Mouse (Mus musculus): ENCODE measurements at regions not wholly inside any gene's neighbourhood (a gene's known extent, or its start where the extent isn't known, plus 50 kb on each side); places are given as distances from the start of the nearest gene placed in this dataset.

DNA sequence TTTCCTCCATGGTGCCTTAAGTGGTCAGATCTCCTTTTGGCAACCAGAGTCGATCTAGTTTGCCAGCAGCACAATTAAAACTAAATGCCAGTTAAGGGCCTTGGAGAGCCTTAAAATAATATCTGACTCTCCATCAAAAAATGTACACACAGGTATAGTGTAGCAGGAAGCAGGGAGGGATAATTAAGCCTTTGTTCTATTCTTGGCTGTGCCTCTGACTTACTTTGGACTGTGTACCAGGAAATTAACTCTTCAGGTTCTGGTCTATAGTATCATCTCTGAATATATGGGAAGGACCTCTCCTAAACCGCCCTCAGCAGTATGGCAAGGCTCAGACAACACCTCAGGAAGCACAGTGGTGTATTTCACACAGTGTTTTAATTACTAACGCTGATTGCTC, 133.0 kb downstream of the Erv3 start:
- no peaks in the 10 kb centered on the region for H3K36me3 ChIP-seq (ENCODE audit: insufficient read depth, low read length)
- no peaks in the 10 kb centered on the region for H3K27me3 ChIP-seq (ENCODE audit: insufficient read depth, low read length)
- peaks cover 11% of the 10 kb centered on the region for H3K9me3 ChIP-seq (ENCODE audit: low read length)
- no peaks in the 10 kb centered on the region for H3K4me1 ChIP-seq (replicated peaks; ENCODE audit: low read depth, low read length)
- no peak overlapping the region for H3K4me3 ChIP-seq (replicated peaks; ENCODE audit: low read length)
- no peak for TF ChIP-seq CTCF (conservative IDR thresholded peaks at IDR 0.05; ENCODE audit: low read length)
- TF ChIP-seq POU5F1 (IDR thresholded peaks at IDR 0.05; ENCODE audit: borderline replicate concordance, low read length) = no peak
- no peak for TF ChIP-seq NANOG (IDR thresholded peaks at IDR 0.05; ENCODE audit: borderline replicate concordance, low read length)

DNA sequence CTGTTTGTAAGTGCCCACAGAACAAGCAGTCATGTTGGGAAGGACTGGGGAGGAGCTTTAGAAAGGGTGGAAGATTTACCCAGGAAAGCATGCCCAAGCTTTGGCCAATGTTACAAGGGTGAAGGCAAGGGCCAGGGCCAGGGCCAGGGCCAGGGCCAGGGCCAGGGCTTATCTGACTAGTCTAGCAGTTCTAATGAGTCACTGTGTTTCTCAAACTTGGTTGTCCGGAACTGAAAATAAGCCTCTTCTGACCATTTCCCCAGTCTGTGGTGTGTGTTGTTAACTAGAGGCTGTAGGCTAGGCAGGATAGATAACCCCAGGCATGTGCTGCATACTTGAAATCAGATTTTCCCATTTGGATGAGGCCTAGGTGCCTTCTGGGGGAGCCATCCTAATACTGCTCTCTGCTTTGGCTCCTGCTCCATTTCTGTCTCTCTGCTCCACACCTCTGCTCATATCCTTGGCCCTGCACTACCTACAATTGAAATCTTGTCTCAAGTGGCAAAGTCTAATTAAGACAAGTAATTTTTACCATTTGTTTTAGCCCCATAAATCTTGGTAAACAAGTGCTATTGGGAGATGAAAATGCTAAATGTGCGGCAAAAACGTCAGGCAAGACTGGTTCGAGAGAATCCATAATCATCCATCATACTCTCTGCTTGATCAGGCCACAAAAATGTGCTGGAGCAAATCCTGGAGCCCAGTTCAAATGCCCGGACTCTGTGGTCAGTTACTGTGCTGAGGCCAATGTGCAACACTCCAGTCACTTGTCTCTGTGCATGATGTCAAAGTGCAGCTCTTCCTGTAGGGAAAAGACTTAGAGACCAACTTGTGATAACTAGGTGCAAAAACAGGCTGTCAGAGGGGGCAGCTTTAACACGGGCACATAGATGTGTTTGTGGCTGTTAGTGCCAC, 137.7 kb downstream of the Erv3 start:
- H3K27me3 ChIP-seq (ENCODE audit: insufficient read depth, low read length) = no peaks in the 10 kb centered on the region
- H3K4me1 ChIP-seq (replicated peaks; ENCODE audit: low read depth, low read length) = no peaks in the 10 kb centered on the region
- no peaks in the 10 kb centered on the region for H3K36me3 ChIP-seq (ENCODE audit: insufficient read depth, low read length)
- no peak overlapping the region for H3K4me3 ChIP-seq (replicated peaks; ENCODE audit: low read length)
- no peak for TF ChIP-seq POU5F1 (IDR thresholded peaks at IDR 0.05; ENCODE audit: borderline replicate concordance, low read length)
- no peak for TF ChIP-seq NANOG (IDR thresholded peaks at IDR 0.05; ENCODE audit: borderline replicate concordance, low read length)
- TF ChIP-seq CTCF (conservative IDR thresholded peaks at IDR 0.05; ENCODE audit: low read length) = no peak
- peaks cover 11% of the 10 kb centered on the region for H3K9me3 ChIP-seq (ENCODE audit: low read length)

DNA sequence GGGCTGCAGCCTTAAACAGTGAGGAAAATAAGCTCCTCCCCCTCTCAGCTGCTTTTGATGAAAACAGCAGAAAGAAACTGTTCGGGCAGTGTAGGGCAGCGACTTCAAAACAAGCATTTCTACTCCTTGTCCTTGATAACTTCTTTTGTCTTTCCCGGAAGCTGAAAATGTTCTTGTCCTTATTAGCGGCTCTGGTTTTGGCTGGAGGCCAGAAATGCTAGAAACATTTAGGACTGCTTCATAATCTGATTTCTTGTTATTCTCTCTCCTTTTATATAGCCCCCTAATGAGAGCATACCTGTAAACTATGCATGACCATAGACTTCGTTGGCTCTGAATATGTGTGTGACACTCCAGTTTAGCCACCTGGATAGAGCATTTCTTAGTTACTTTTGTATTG, 142.0 kb downstream of the Erv3 start:
- H3K9me3 ChIP-seq (ENCODE audit: low read length) = no peaks in the 10 kb centered on the region
- TF ChIP-seq CTCF (conservative IDR thresholded peaks at IDR 0.05; ENCODE audit: low read length) (no peak), POU5F1 (IDR thresholded peaks at IDR 0.05; ENCODE audit: borderline replicate concordance, low read length) (no peak), NANOG (IDR thresholded peaks at IDR 0.05; ENCODE audit: borderline replicate concordance, low read length) (no peak)
- no peaks in the 10 kb centered on the region for H3K4me1 ChIP-seq (replicated peaks; ENCODE audit: low read depth, low read length)
- H3K27me3 ChIP-seq (ENCODE audit: insufficient read depth, low read length) = no peaks in the 10 kb centered on the region
- H3K36me3 ChIP-seq (ENCODE audit: insufficient read depth, low read length) = no peaks in the 10 kb centered on the region
- no peak overlapping the region for H3K4me3 ChIP-seq (replicated peaks; ENCODE audit: low read length)

DNA sequence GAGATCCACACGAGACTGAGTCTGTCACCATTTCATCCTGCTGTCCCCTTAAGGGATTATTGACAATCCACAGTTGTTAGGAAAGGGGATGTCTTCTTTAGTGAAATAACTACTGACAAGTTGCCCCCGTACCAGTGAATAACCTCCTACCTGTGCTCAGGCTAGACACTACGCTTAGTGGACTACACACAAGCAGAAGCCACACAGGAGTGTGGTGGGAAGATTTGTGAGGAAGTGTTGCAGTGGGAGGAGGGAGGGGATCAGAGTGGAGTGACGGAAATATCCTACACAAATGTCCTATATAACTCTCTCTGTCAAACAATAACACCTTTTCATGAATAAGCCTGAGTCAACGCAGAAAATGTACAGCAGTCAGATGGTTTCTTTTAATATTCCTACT, 142.7 kb downstream of the Erv3 start:
- Histone ChIP-seq H3K9me3 (ENCODE audit: low read length) (no peaks in the 10 kb centered on the region), H3K27me3 (ENCODE audit: insufficient read depth, low read length) (no peaks in the 10 kb centered on the region), H3K4me1 (replicated peaks; ENCODE audit: low read depth, low read length) (no peaks in the 10 kb centered on the region), H3K36me3 (ENCODE audit: insufficient read depth, low read length) (no peaks in the 10 kb centered on the region), H3K4me3 (replicated peaks; ENCODE audit: low read length) (no peak overlapping the region)
- TF ChIP-seq POU5F1 (IDR thresholded peaks at IDR 0.05; ENCODE audit: borderline replicate concordance, low read length) (no peak), CTCF (conservative IDR thresholded peaks at IDR 0.05; ENCODE audit: low read length) (no peak), NANOG (IDR thresholded peaks at IDR 0.05; ENCODE audit: borderline replicate concordance, low read length) (no peak)

DNA sequence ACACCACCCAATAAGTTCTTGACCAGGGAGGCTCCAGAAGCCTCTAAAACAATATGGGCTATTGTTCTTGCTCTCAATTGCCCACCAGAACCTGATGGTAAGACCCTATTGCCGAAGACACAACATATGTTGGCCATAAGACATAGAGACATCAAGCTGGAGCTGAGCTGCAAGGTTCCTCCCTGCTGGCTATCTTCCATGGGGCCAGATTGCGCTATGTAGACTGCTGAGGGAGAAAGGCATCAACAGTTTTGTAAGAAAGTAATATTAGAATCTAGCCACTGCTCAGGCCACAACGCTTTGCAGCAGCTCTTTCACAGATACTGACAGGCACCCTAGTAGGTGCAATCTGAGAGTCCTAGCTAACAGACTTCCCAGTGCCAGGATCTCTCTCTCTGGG, 144.2 kb downstream of the Erv3 start:
- TF ChIP-seq NANOG (IDR thresholded peaks at IDR 0.05; ENCODE audit: borderline replicate concordance, low read length) (no peak), CTCF (conservative IDR thresholded peaks at IDR 0.05; ENCODE audit: low read length) (no peak)
- H3K4me3 ChIP-seq (replicated peaks; ENCODE audit: low read length) = no peak overlapping the region
- H3K4me1 ChIP-seq (replicated peaks; ENCODE audit: low read depth, low read length) = no peaks in the 10 kb centered on the region
- H3K9me3 ChIP-seq (ENCODE audit: low read length) = 0 out of 2 replicates have a peak, but pooled peaks cover 6% of the 10 kb centered on the region
- H3K36me3 ChIP-seq (ENCODE audit: insufficient read depth, low read length) = no peaks in the 10 kb centered on the region
- H3K27me3 ChIP-seq (ENCODE audit: insufficient read depth, low read length) = no peaks in the 10 kb centered on the region

DNA sequence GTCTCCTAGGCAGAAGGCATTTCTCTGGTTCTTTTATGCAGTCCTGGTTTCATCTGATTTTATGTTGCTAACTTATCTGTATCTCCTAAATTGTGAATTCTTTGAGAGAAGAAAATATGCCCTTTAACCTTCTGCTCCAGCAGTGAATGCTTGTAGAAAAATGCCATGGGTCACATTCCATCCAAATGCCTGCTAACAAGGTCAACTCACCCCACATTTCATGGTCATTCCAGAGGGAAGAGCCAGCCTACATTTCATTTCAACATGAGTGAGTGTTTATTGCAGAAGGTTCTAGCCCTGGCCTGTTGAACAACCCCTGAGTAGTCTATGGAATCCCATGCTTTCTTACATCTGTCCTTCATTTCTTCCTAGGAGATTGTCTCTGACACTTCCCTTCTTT, 147.7 kb downstream of the Erv3 start:
- no peak overlapping the region for H3K4me3 ChIP-seq (replicated peaks; ENCODE audit: low read length)
- no peaks in the 10 kb centered on the region for H3K4me1 ChIP-seq (replicated peaks; ENCODE audit: low read depth, low read length)
- TF ChIP-seq CTCF (conservative IDR thresholded peaks at IDR 0.05; ENCODE audit: low read length) (no peak), POU5F1 (IDR thresholded peaks at IDR 0.05; ENCODE audit: borderline replicate concordance, low read length) (no peak), NANOG (IDR thresholded peaks at IDR 0.05; ENCODE audit: borderline replicate concordance, low read length) (no peak)
- no peaks in the 10 kb centered on the region for H3K36me3 ChIP-seq (ENCODE audit: insufficient read depth, low read length)
- H3K9me3 ChIP-seq (ENCODE audit: low read length) = peaks cover 13% of the 10 kb centered on the region; the same call in 1 of the 2 replicates
- H3K27me3 ChIP-seq (ENCODE audit: insufficient read depth, low read length) = no peaks in the 10 kb centered on the region

DNA sequence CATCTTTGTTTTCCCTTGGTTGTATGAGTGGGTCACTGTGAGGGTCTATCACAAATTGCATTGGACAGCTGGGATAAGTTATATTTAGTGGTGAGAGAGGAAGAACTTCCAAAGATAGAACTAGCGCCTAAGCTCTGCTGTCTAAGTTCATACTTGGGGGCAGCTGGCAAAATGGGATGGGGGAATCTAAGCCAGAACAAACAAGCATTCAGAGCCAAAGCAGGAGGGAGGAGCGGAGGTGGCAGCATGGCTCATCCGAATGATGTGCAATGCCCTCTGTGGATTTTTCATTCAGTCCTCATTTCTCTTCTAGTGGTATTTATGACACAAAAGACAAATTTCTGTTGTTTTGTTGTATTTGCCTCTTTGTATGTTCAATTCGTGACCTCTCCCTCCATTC, 144.5 kb upstream of the Adra1d start:
- TF ChIP-seq POU5F1 (IDR thresholded peaks at IDR 0.05; ENCODE audit: borderline replicate concordance, low read length) = no peak
- peaks cover 13% of the 10 kb centered on the region; the same call in 1 of the 2 replicates for H3K9me3 ChIP-seq (ENCODE audit: low read length)
- H3K36me3 ChIP-seq (ENCODE audit: insufficient read depth, low read length) = no peaks in the 10 kb centered on the region

DNA sequence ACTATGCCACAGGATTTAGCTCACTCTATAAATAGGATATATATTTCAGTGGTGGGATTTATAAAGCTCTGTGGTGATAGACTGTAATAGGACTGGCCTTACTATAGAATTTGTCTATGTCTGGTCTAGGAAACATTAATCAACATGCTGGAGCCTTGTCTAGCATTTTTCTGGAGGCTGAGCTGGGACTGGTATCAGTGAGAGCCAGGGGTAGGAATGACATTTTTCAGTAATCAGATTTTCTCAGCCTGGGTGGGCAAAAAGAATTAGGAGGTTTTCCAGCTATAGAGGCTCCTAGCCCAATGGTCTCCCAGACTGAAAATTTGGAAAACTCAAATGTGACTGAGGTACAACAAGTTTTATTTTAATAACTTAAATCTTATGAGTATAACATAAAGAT, 142.3 kb upstream of the Adra1d start:
- Histone ChIP-seq H3K4me3 (replicated peaks; ENCODE audit: low read length) (no peak overlapping the region), H3K27me3 (ENCODE audit: insufficient read depth, low read length) (0 out of 2 replicates have a peak, but pooled peaks cover 2% of the 10 kb centered on the region)

More for the DNA sequence above, 144.5 kb upstream of the Adra1d start:
- Histone ChIP-seq H3K4me3 (replicated peaks; ENCODE audit: low read length) (no peak overlapping the region), H3K4me1 (replicated peaks; ENCODE audit: low read depth, low read length) (no peaks in the 10 kb centered on the region), H3K27me3 (ENCODE audit: insufficient read depth, low read length) (0 out of 2 replicates have a peak, but pooled peaks cover 2% of the 10 kb centered on the region)

More for the DNA sequence above, 142.3 kb upstream of the Adra1d start:
- TF ChIP-seq NANOG (IDR thresholded peaks at IDR 0.05; ENCODE audit: borderline replicate concordance, low read length) = no peak
- no peak for TF ChIP-seq CTCF (conservative IDR thresholded peaks at IDR 0.05; ENCODE audit: low read length)
- TF ChIP-seq POU5F1 (IDR thresholded peaks at IDR 0.05; ENCODE audit: borderline replicate concordance, low read length) = no peak
- no peaks in the 10 kb centered on the region; the same call in 1 of the 2 replicates for H3K9me3 ChIP-seq (ENCODE audit: low read length)
- H3K4me1 ChIP-seq (replicated peaks; ENCODE audit: low read depth, low read length) = peaks cover 13% of the 10 kb centered on the region
- H3K36me3 ChIP-seq (ENCODE audit: insufficient read depth, low read length) = no peaks in the 10 kb centered on the region

All from E14TG2a.4 (cell line).